Mouse (Mus musculus): ENCODE results near the gene Nup85. TPM values are rescaled to one million over a fixed set of nuclear protein-coding genes. Genes with fewer than 3 reads are reported as not detected.
"Not testable (repeated sequence)": the region's sequence is repeated elsewhere in the genome, so short reads cannot be mapped to it uniquely, and the experiment has no call there.

Nup85 gene
- polyA plus RNA-seq, 1 experiment: 42.6 TPM

DNA sequence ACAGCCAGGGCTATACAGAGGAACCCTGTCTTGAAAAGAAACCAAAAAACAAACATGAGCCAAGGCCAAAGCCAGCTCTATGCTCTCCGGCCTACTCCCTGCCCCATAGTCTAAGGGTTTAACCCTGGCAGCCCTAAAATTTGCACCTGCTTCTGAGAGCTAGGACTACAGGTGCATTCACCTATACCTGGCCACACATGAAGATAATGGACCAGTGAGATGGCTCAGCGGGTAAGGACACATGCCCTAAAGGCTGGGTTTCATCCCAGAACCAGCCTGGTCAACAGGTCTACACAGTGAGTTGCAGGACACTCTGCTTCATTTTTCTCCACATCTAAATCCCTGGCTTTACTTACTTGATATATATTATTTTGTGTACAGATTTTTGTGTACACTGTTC, 42.0 kb upstream of the Nup85 start:
- Histone ChIP-seq H3K27ac (ENCODE audit: control insufficient read depth, insufficient read depth, low read depth, low read length) (no peak overlapping the region), H3K4me3 (ENCODE audit: control insufficient read depth, low read depth, low read length) (no peak overlapping the region), H3K27me3 (ENCODE audit: control insufficient read depth, insufficient read depth, low read length) (no peaks in the 10 kb centered on the region), H3K36me3 (ENCODE audit: control insufficient read depth, insufficient read depth, low read length) (no peaks in the 10 kb centered on the region; the same call in 1 of the 2 replicates), H3K4me1 (ENCODE audit: control insufficient read depth, insufficient read depth, low read length) (no peaks in the 10 kb centered on the region; the same call in 1 of the 2 replicates)
- TF ChIP-seq CTCF (IDR thresholded peaks at IDR 0.05; ENCODE audit: control insufficient read depth, insufficient read depth, insufficient replicate concordance, low read depth, low read length) (no peak), POLR2A (IDR thresholded peaks at IDR 0.05; ENCODE audit: control insufficient read depth, low read depth, low read length) (no peak)

DNA sequence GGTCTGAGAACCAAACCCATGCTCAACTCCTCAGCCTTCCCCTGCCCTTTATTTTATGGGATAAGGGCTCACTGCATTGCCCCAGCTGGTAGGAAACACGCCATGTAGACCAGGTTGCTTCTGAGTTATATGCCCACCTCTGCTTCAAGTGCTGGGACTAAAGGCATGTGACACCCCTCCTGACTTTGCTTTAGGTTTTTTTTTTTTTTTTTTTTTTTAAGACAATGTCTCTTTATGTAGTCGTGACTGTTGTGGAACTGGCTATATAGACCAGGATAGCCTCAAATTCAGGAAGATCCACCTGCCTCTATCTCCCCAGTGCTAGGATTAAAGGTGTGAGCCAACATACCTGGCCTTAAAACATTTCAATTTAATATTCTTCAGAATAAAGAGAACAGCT, 41.5 kb upstream of the Nup85 start:
- Histone ChIP-seq H3K4me1 (ENCODE audit: control insufficient read depth, insufficient read depth, low read length) (no peaks in the 10 kb centered on the region; the same call in 1 of the 2 replicates), H3K27ac (ENCODE audit: control insufficient read depth, insufficient read depth, low read depth, low read length) (no peak overlapping the region), H3K4me3 (ENCODE audit: control insufficient read depth, low read depth, low read length) (no peak overlapping the region), H3K36me3 (ENCODE audit: control insufficient read depth, insufficient read depth, low read length) (no peaks in the 10 kb centered on the region; the same call in 1 of the 2 replicates), H3K27me3 (ENCODE audit: control insufficient read depth, insufficient read depth, low read length) (no peaks in the 10 kb centered on the region)
- no peak for TF ChIP-seq CTCF (IDR thresholded peaks at IDR 0.05; ENCODE audit: control insufficient read depth, insufficient read depth, insufficient replicate concordance, low read depth, low read length)
- no peak for TF ChIP-seq POLR2A (IDR thresholded peaks at IDR 0.05; ENCODE audit: control insufficient read depth, low read depth, low read length)

DNA sequence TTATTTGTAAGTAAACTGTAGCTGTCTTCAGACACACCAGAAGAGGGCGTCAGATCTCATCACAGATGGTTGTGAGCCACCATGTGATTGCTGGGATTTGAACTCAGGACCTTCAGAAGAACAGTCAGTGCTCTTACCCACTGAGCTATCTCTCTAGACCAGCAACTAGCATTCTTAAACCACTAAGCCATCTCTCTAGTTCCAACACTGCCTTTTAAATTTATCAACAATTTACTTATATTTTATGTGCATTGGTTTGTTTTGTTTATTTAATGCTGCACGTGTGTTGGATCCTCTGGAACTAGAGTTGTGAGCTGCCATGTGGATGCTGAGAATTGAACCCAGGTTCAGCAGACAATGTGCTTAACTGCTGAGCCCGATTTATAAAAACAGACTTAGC, 37.8 kb upstream of the Nup85 start:
- not testable (repeated sequence) for H3K4me3 ChIP-seq (ENCODE audit: control insufficient read depth, low read depth, low read length); H3K4me1 ChIP-seq (ENCODE audit: control insufficient read depth, insufficient read depth, low read length); H3K27me3 ChIP-seq (ENCODE audit: control insufficient read depth, insufficient read depth, low read length); H3K27ac ChIP-seq (ENCODE audit: control insufficient read depth, insufficient read depth, low read depth, low read length); H3K36me3 ChIP-seq (ENCODE audit: control insufficient read depth, insufficient read depth, low read length)

DNA sequence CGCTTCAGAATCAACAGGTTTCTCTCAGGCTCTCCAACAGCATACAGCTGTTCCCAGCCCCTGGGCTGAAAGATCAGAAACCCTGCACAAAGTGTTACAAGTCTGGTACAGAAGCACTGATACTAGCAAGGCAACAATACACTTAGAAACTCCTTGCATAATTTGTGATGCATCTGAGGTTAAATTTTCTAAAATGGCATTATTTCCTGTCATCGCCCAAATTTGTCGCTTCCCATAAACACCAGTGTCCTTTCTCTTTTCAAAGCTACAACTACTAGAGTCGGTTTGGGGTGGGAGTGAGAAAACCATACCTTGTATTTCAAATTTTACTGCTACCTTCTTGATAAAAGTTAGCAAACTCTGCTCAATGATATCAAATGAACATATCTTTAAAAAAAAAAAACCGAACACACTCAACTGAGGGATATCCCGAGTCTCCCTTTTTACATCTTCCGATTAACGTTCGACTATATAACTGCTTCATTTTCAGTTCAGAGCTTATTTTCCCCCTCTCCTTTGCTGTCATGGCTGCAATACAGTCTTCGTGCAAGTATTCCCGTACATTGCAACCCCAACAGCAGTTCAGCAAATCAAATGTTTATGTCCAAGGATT, 29.4 kb upstream of the Nup85 start:
- Histone ChIP-seq H3K4me3 (ENCODE audit: control insufficient read depth, low read depth, low read length) (peak overlapping the region; percentile 94), H3K27me3 (ENCODE audit: control insufficient read depth, insufficient read depth, low read length) (no peaks in the 10 kb centered on the region), H3K4me1 (ENCODE audit: control insufficient read depth, insufficient read depth, low read length) (peaks cover 8% of the 10 kb centered on the region; the same call in 1 of the 2 replicates), H3K27ac (ENCODE audit: control insufficient read depth, insufficient read depth, low read depth, low read length) (peak overlapping the region; percentile 98), H3K36me3 (ENCODE audit: control insufficient read depth, insufficient read depth, low read length) (no peaks in the 10 kb centered on the region; the same call in 1 of the 2 replicates)
- TF ChIP-seq POLR2A (IDR thresholded peaks at IDR 0.05; ENCODE audit: control insufficient read depth, low read depth, low read length): no peak
- no peak for TF ChIP-seq CTCF (IDR thresholded peaks at IDR 0.05; ENCODE audit: control insufficient read depth, insufficient read depth, insufficient replicate concordance, low read depth, low read length)

DNA sequence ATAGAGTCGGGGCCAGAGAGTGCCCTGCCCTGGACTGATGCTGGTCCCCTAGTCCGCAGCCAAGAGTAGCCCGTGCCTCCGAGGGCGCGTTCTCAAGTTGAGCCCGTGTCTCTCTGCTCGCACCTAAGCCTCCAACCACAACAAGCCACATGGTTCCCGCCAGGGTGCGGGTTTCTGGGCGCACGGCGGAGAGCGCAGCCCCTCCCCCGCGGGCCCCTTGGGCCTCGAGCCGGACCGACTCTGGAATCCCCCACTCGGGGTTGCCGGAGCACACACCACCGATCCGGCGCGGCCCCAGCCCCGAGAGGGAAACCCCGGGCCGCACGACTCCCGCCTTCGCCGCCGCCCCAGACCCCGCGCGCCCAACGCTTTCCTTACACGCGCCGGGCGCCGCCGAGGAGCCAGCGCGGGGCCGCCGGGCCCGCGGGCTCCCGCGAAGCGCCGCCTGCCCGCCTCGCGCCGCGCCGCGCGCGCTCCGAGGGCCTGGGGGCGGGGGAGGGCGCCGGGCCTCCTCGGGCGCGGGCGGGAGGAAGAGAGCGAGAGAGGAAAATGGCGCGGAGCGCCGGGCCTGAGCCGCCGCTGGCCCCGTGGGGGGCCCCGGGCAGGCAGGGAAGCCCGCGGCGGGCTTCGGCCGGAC, 28.7 kb upstream of the Nup85 start:
- TF ChIP-seq CTCF (IDR thresholded peaks at IDR 0.05; ENCODE audit: control insufficient read depth, insufficient read depth, insufficient replicate concordance, low read depth, low read length) (no peak), POLR2A (IDR thresholded peaks at IDR 0.05; ENCODE audit: control insufficient read depth, low read depth, low read length) (no peak; the same call in 1 of the 2 replicates)
- H3K36me3 ChIP-seq (ENCODE audit: control insufficient read depth, insufficient read depth, low read length): no peaks in the 10 kb centered on the region; the same call in 1 of the 2 replicates
- H3K4me1 ChIP-seq (ENCODE audit: control insufficient read depth, insufficient read depth, low read length): peaks cover 8% of the 10 kb centered on the region; the same call in 1 of the 2 replicates
- H3K27me3 ChIP-seq (ENCODE audit: control insufficient read depth, insufficient read depth, low read length): no peaks in the 10 kb centered on the region
- H3K4me3 ChIP-seq (ENCODE audit: control insufficient read depth, low read depth, low read length): peak overlapping the region; percentile 94
- peak overlapping the region; percentile 98 for H3K27ac ChIP-seq (ENCODE audit: control insufficient read depth, insufficient read depth, low read depth, low read length)

DNA sequence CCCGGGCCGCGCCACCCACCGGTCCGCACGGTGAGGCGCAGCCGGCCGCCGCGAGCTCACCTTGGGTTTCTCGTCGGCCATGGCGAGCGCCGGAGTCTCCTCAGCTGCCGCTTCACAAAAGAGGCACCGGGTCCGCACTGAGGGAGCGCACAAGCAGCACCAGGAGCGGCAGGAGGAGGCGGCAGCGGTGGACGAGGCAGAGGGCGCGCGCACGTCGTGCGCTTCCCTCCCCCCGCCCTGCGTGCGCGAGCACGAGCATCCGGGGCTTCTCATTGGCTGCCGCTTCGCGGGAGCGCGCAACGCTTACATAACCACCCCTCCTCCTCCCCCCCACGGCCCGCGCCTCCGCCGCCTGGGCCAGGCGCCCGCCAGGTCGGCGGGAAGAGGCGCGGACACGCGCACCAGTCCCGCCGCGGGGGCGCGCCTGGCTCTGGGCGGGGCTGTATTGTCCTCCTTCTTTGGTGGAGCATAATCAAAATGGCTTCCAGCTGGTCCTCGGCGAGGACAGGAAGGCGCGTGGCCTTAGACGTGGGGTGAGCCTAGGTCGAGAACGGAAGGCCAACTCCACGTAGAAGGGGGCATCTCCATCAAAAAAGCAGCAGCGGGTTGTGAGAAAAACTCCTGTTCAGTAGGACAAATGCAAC, 28.1 kb upstream of the Nup85 start, which contains the start of gene Sumo2:
Gene Sumo2, minus strand, starts transcription at position 239 of the 644 bp plus-strand sequence.
- Histone ChIP-seq H3K36me3 (ENCODE audit: control insufficient read depth, insufficient read depth, low read length) (no peaks in the 10 kb centered on the region; the same call in 1 of the 2 replicates), H3K4me3 (ENCODE audit: control insufficient read depth, low read depth, low read length) (peak within 1 kb of the TSS; percentile 94), H3K27me3 (ENCODE audit: control insufficient read depth, insufficient read depth, low read length) (no peaks in the 10 kb centered on the region), H3K27ac (ENCODE audit: control insufficient read depth, insufficient read depth, low read depth, low read length) (peak within 1 kb of the TSS; percentile 98), H3K4me1 (ENCODE audit: control insufficient read depth, insufficient read depth, low read length) (peaks cover 8% of the 10 kb centered on the region; the same call in 1 of the 2 replicates)
- TF ChIP-seq POLR2A (IDR thresholded peaks at IDR 0.05; ENCODE audit: control insufficient read depth, low read depth, low read length) (peak; percentile 78), CTCF (IDR thresholded peaks at IDR 0.05; ENCODE audit: control insufficient read depth, insufficient read depth, insufficient replicate concordance, low read depth, low read length) (no peak)

DNA sequence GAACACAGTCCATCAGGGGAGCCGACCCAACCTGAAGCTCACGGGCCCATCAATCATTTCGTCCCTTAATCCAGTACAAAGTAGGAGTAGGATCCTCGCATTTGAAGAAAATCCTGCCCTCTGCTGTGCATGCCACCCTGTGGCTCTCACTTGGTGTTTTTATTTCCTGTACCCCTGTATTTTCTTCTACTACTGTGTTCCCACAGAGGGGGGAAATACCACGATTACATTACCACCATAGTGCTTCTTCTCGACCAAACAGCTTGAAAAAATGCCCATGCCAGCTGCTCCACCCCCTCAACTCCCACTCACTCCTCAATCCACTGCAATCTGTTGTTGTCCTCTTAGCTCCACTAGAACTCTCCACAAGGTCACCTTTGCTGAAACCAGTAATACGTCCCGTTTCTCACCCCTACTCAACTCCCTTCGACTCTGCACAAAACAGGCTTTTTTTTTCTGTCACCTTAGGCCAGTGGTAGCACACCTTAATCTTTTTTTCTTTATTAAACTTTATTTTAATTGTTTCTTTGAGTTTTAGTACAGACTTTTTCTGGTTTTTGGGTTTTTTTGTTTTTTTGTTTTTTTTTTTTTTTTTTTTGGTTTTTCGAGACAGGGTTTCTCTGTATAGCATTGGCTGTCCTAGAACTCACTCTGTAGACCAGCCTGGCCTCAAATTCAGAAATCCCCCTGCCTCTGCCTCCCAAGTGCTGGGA, 27.2 kb upstream of the Nup85 start:
- peak overlapping the region; percentile 89 for H3K27ac ChIP-seq (ENCODE audit: control insufficient read depth, insufficient read depth, low read depth, low read length)
- no peaks in the 10 kb centered on the region; the same call in 1 of the 2 replicates for H3K36me3 ChIP-seq (ENCODE audit: control insufficient read depth, insufficient read depth, low read length)
- peak overlapping the region; percentile 94 for H3K4me3 ChIP-seq (ENCODE audit: control insufficient read depth, low read depth, low read length)
- no peak for TF ChIP-seq CTCF (IDR thresholded peaks at IDR 0.05; ENCODE audit: control insufficient read depth, insufficient read depth, insufficient replicate concordance, low read depth, low read length)
- TF ChIP-seq POLR2A (IDR thresholded peaks at IDR 0.05; ENCODE audit: control insufficient read depth, low read depth, low read length): no peak
- peaks cover 8% of the 10 kb centered on the region; the same call in 1 of the 2 replicates for H3K4me1 ChIP-seq (ENCODE audit: control insufficient read depth, insufficient read depth, low read length)
- H3K27me3 ChIP-seq (ENCODE audit: control insufficient read depth, insufficient read depth, low read length): no peaks in the 10 kb centered on the region

Measured in testis, adult 2 months (tissue).